Mouse (Mus musculus) gastrocnemius, postnatal 36 days (tissue): ENCODE data around the gene Exoc8. TPM values are rescaled to one million over a fixed set of nuclear protein-coding genes. Genes with fewer than 3 reads are reported as not detected.
A peak's percentile ranks its signal among the peaks of the same experiment; 100 is the strongest.

Source experiments
- DNase-seq, 2 experiments: peaks; one replicate each; pipeline ENCODE4 v3.0.0; 2022
- intact Hi-C: fragments of 180-260 bp; cut with DNase I; formaldehyde crosslinking; loops from one replicate; pipeline ENCODE4 v1.15.1; 2025
- long read RNA-seq, 2 experiments: library from polyadenylated mRNA; stranded (forward); transcript quantifications; one replicate each; pipeline ENCODE4 v2.0.0; 2021
- total RNA-seq, 2 experiments: library from RNA; stranded (reverse); gene quantifications; 2 replicates each; pipeline ENCODE4 v1.2.3; 2021

Gene Exoc8
- 1 to 10 TPM; 6.3 to 8.0 TPM for total RNA-seq
- long read RNA-seq, experiment 1, full-length matches to known transcripts: 3 of 3 reads
- long read RNA-seq, experiment 1, partial matches to known transcripts: 0 of 3 reads
- long read RNA-seq, experiment 1, other reads (novel, unspliced or antisense): 0 of 3 reads
- long read RNA-seq, experiment 2, full-length matches to known transcripts: 3 of 3 reads
- long read RNA-seq, experiment 2, partial matches to known transcripts: 0 of 3 reads
- long read RNA-seq, experiment 2, other reads (novel, unspliced or antisense): 0 of 3 reads

DNA sequence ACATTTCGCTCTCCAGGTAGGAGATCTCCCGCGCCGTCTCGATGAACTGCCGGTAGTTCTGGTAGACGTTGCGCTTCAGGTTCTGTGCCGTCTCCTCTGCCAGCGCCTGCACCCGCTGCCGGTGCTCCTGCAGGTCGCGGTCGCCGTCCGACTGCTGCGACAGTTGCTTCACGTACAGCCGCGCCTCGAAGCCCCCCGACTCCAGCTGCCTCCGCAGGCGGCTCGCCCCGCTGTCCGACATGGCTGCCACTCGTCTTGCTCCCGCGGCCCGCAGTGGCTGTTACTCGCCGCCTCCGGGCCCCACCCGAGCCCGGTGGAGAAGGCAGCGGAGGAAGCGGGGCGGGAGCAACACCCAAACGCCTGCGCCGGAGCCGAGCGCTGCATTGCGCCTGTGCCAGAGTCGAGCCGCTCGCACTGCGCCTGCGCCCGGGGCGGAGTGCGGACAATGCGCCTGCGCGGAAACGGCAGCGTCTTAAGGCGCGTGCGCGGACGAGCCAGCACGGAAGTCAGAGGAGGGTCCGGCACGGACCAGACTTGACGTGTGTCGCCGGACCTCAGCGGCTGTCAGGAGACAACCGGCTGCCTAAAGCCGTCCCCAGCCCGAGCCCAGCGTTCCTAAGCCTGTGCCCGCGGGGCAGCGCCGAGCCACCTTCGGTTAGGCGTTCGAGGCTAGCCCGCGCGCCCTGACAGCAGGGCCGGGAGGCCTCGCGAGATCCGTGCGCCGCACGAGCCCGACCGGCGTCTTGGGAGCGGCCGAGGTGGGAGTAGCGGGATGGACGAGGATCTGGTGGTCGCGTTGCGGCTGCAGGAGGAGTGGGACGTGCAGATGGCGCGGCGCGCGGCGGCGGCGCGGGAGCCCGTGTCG is at the start of gene Exoc8, which contains the start of gene Sprtn:
Exoc8 (minus strand) TSS at position 320 of the 865 bp plus-strand sequence.
Sprtn (plus strand) TSS at position 501 of the 865 bp plus-strand sequence.
- intact Hi-C loops: loop anchor here (2.0 to 5.0 kb wide), 4 partner anchors 31 to 140 kb away; partner anchors contain the start of genes Egln1 and Tsnax
- DNase-seq: peak; percentile 96 to 98

DNA sequence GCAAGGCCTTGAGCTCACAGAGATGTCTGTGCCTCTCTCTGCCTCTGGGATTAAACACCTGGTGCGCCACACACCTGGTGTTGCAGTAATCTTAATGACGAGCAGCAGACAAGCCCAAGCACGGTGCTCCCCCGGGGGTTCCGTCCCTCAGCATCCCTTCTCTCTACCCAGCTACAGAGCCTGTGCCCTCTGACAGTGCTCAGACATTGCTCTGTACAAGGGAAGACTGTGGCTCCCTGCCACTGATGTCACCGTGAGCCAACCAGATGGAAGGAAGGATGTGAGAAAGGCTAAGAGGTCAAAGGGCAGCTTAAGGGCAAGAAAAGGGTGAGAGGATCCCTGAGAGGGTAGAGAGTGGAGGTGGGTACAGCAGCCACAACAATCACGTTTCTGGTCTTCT is 46.9 kb upstream of the Exoc8 start:
- intact Hi-C loops: no loop called here
- DNase-seq: no peak

- intact Hi-C loops: no loop called here
- DNase-seq: no peak
Observed at GRCm38 (mm10) chr8:124943801-124944200, 46.3 kb upstream of the Exoc8 start.

GRCm38 (mm10) chr8:124937293-124937692 is 39.8 kb upstream of the Exoc8 start:
- intact Hi-C loops: no loop called here
- DNase-seq: no peak

DNA sequence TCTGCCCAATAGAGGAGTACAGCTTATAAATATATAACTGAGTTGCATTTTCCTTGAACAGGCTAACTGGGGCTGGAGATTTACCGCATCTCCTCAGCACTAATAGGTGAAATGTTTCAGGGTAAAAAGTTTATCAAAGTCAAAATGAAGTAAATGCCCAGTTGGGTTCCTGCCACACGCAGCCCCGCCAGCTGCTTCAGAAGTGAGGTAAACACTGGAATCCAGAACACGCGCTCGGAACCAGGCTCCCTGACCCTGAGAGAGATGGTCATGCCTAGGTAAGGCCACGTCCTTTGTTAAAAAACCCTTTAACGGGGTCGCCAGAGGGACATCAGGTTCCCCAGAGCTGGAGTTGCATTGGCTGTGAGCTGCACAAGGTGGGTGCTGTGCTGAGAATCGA is 39.2 kb upstream of the Exoc8 start:
- intact Hi-C loops: no loop called here
- DNase-seq: no peak

DNA sequence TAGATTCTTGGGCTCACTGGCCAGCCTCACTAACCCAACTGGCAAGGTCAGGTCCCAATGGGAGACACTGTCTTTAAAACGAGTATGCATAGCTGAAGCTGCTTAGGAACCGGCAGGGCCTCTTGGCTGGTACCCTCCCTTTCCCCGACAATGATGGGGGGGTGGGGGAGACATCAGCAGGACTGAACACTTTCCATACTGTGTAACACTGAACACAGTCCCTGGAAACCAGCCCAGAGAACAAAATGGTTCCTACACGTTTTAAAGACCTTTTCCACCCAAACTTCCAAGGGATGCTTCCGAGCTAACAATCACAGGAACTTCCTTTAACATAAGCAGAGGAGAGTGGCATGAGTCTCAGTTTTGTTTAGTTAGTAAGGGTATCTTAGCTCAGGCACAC is 37.6 kb upstream of the Exoc8 start:
- DNase-seq: no peak
- intact Hi-C loops: no loop called here

DNA sequence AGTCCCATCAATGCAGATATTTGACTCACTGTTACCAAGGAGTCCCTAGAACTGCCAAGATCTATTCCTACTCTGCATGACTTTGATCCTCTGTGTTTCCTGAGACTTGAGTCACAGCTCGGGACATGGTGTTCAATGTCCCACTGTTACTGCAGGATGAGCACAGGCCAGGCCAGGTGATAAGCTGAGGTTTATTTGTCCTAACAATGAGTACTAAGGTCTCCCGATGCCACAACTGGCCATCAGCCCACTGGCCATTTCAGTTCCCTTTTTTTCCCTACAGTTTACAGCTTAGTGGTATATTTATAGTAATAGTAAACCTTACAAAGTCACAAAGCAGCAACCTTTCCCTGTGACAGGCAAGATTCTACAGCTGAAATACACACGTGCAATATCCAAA is 34.9 kb upstream of the Exoc8 start:
- intact Hi-C loops: no loop called here

DNA sequence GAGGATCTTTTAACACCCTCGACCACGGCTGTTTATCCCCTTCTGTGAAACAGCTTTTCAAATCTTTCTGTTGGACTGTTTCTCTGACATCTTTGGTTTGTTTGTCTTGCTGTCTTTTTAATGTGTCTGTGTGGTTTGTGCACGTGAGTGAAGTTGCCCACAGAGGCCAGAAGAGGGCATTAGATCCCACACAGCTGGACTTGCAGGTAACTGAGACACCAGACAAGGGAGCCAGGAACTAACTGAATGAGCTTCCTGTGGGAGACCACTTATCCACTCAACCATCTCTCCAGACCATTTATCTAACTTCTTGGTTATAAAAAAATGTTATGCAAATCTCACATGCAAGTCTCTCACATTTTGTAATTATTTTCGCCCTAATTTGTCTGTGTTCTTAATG is 33.1 kb upstream of the Exoc8 start:
- no peak for DNase-seq
- intact Hi-C loops: no loop called here

More for the DNA sequence above, 34.9 kb upstream of the Exoc8 start:
- DNase-seq: no peak

DNA sequence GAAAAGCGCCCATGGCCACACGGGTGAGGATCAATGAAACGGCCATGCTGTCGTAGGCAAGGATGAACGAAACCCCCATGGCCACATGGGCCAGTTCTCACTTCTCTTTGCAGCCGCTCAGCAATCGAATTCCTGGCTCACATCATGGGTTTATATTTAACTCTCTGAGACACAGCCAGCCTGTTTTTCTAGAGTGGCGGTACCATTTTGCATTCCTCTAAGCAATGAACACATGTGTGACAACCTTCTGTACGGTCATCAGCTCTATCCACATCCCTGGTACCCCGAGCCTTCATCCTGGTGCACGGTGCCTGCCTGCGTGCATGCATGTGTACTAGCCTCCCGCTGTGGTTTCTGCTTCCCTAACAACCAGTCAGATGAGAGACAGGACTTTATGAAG is 32.6 kb upstream of the Exoc8 start:
- no peak for DNase-seq
- intact Hi-C loops: no loop called here

GRCm38 (mm10) chr8:124929006-124929405 is 31.5 kb upstream of the Exoc8 start:
- intact Hi-C loops: no loop called here
- DNase-seq: no peak

GRCm38 (mm10) chr8:124926351-124926771 is 28.9 kb upstream of the Exoc8 start:
- intact Hi-C loops: no loop called here
- no peak for DNase-seq

- DNase-seq: no peak
- intact Hi-C loops: no loop called here
Observed at GRCm38 (mm10) chr8:124925544-124926266, 28.2 kb upstream of the Exoc8 start.

GRCm38 (mm10) chr8:124923971-124924652 is 26.6 kb upstream of the Exoc8 start:
- intact Hi-C loops: no loop called here
- DNase-seq: peak; percentile 47 to 61

DNA sequence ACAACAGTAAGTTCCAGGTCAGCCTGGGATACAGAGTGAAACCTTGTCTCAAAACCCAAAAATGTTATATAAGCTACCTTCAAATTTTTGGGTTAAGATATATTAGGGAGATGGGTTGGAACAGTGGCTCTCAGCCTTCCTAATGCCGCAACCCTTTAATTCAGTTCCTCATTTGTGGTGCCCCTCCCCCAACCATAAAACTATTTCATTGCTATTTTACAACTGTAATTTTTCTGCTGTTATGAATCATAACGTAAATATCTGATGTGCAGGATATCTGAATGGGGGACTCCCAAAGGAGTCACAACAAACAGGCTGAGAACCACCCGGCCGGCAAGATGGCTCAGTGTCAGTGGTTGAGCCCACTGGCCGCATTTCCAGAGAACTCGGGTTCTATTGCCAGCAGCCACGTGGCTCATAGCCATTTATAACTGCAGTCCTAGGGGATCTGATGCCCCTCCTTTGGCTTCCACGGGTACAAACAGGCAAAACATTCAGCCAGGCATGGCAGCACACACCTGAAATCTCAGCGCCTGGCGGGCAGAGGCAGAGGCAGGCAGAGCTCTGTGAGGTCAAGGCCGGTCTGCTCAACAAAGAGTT is 25.1 kb upstream of the Exoc8 start:
- intact Hi-C loops: no loop called here
- DNase-seq: no peak

DNA sequence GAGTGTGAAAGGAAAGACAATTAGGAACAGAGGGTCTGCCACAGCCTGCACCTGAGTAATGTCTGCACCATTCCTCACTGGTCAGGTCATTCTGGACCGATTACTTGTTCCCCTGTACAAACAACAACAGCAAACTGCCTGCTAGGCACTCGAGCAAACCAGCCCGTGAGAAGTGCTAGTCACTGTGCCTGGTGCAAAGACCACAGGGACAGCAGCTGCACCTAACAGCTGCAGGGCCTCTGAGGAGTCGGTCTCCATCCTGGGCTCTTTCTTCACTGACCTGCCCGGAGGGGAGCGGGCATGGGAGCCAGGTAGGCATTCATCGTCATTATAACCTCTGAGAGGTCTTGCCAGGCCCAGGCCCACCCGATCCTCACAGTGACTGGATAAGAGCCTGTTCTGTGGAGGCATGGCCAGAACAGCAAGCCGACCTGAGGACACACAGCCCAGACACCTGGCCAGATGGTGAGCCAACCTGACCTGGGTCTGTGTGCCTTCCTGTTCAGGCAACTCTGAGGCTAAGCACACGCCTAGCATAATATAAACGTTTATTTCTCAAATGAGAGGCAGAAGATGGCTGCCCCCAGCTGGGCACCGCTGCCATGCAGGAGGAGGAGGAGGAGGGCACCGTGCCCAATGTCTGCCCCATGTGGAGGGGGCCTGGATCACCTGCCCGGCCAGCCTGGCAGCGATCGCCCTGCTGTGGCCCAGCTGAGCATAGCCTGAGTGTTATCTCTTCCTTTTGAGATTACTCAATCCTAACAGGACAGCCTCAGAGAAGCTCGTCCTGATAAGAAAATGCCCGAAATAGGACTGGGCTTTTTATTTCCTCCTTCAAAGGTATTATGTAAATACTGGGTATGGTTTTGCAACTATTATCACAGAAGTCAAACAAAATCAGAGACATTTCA is 24.1 kb upstream of the Exoc8 start:
- intact Hi-C loops: no loop called here
- no peak for DNase-seq

- intact Hi-C loops: no loop called here
- DNase-seq: no peak
Observed at GRCm38 (mm10) chr8:124917741-124918484, 20.4 kb upstream of the Exoc8 start.

GRCm38 (mm10) chr8:124914061-124914460 is 16.6 kb upstream of the Exoc8 start:
- DNase-seq: no peak
- intact Hi-C loops: loop anchor here (5.0 kb wide), 1 partner anchor 33 kb away; the partner anchor contains the start of gene Egln1
